Mouse (Mus musculus) thymus, adult 2 months (tissue): ENCODE measurements around the gene Trcg1.

ENCODE experiments used
- CTCF ChIP-seq: fragments of 200-500 bp; IDR thresholded peaks from 2 replicates; pipeline ENCODE4 v1.5.1; 2012; ENCODE audit warnings: mild to moderate bottlenecking, control low read depth, low read length, moderate library complexity, borderline replicate concordance; ENCODE audit not compliant: control insufficient read depth, poor library complexity, insufficient read depth; ENCODE audit errors: extremely low read depth
- POLR2A ChIP-seq: fragments of 200-500 bp; IDR thresholded peaks from 2 replicates; pipeline ENCODE4 v1.6.1; 2012; ENCODE audit warnings: mild to moderate bottlenecking, low read length, control low read depth, moderate library complexity; ENCODE audit not compliant: control insufficient read depth, poor library complexity, insufficient read depth; ENCODE audit errors: extremely low read depth

DNA sequence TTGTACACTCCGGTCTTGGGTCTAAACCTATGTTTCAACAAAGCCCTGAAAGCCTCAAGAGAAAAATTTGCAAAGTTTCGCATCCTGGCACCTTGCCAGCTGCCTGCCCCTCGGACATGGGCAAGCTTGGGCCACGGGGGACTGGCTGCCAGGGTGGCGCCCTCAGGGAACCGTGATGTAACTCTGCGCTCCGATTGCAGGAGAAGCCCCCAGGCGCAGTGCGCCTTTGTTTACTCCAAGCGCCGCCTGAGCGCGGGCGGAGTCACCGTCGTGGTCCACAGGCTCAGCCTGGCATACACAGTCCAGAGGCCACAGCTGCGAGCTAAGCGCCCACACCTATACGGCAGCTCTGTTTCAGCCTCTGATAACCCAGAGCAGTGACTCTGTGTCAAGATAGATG is 45.2 kb downstream of the Trcg1 start:
- no peak for TF ChIP-seq POLR2A
- no peak for TF ChIP-seq CTCF
